Mouse (Mus musculus) midbrain, embryonic 11.5 days (tissue): Measurements from ENCODE around the gene Cebpzos. TPM values are rescaled to one million over a fixed set of nuclear protein-coding genes. Genes with fewer than 3 reads are reported as not detected.

Experiments
- ATAC-seq: fragments of 200-750 bp; cut with Nextera tagmentation; 2 replicates; pipeline ENCODE4 v1.8.0; 2017; ENCODE audit warnings: moderate TSS enrichment, moderate library complexity; ENCODE audit not compliant: low FRiP score
- DNase-seq: peaks from one replicate; pipeline ENCODE4 v3.0.0; 2015; ENCODE audit warnings: low spot score; ENCODE audit errors: missing footprints
- H3K27ac ChIP-seq: fragments of 300-500 bp; sonication (generic); 2 replicates; pipeline ENCODE4 v1.5.1; 2014; ENCODE audit warnings: low read depth, low read length
- H3K27me3 ChIP-seq: fragments of 300-500 bp; sonication (generic); 2 replicates; pipeline ENCODE4 v1.6.1; 2014; ENCODE audit warnings: mild to moderate bottlenecking, low read length, moderate library complexity, mixed read lengths; ENCODE audit not compliant: control insufficient read depth, insufficient read depth
- H3K36me3 ChIP-seq: fragments of 300-500 bp; sonication (generic); 2 replicates; pipeline ENCODE4 v1.6.1; 2014; ENCODE audit warnings: mild to moderate bottlenecking, low read length, moderate library complexity, mixed read lengths; ENCODE audit not compliant: control insufficient read depth, insufficient read depth
- H3K4me1 ChIP-seq: fragments of 300-500 bp; sonication (generic); 2 replicates; pipeline ENCODE4 v1.6.1; 2014; ENCODE audit warnings: low read length; ENCODE audit not compliant: control insufficient read depth, insufficient read depth
- H3K4me2 ChIP-seq: fragments of 300-500 bp; sonication (generic); 2 replicates; pipeline ENCODE4 v1.6.1; 2014; ENCODE audit warnings: mild to moderate bottlenecking, moderate library complexity
- H3K4me3 ChIP-seq: fragments of 300-500 bp; sonication (generic); 2 replicates; pipeline ENCODE4 v1.5.1; 2014; ENCODE audit warnings: low read depth, low read length
- H3K9ac ChIP-seq: fragments of 300-500 bp; sonication (generic); 2 replicates; pipeline ENCODE4 v1.6.1; 2014; ENCODE audit warnings: low read length
- H3K9me3 ChIP-seq: fragments of 300-500 bp; sonication (generic); 2 replicates; pipeline ENCODE4 v1.6.1; 2016; ENCODE audit warnings: low read length; ENCODE audit not compliant: control insufficient read depth
- WGBS: fragments of 180-500 bp; shearing (Covaris S2); extraction: QIAGEN DNeasy Blood & Tissue Kit; methylation state at CpG from one replicate; pipeline ENCODE4 v1.1.7; 2014; 5-methylcytosine and 5-hydroxymethylcytosine counted together
- polyA plus RNA-seq: library from polyadenylated mRNA; unstranded; fragments of >200 nt; fragmentation: Nextera tagmentation; extraction: Ambion mirVana; gene quantifications from 2 replicates; pipeline ENCODE4 v1.2.1, GENCODE M21; 2014

Gene Cebpzos
- polyA plus RNA-seq, 1 experiment from 2014 or later: 126 TPM

DNA sequence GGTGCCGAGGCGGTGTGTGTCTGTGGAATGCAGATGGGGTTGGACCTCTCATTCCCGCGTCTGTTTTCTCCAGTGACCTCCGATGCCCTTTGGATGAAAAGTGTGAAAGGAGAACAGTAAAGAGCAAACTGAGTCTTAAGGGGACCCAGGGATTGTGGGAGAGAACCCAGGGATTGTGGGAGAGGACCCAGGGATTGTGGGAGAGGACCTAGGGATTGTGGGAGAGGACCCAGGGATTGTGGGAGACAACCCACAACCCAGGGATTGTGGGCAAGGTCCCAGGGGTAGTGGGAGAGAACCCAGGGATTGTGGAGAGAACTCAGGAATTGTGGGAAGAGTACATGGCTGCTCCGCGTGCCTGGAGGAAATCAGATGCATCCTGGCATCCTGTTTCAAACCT is 21.3 kb upstream of the Cebpzos start:
- no peaks in the 10 kb centered on the region for H3K9me3 ChIP-seq
- DNase-seq: no peak
- H3K27ac ChIP-seq: no peak overlapping the region
- ATAC-seq: no peak
- no peaks in the 10 kb centered on the region for H3K4me1 ChIP-seq
- no peak overlapping the region for H3K4me2 ChIP-seq
- no peaks in the 10 kb centered on the region for H3K27me3 ChIP-seq
- no peak overlapping the region for H3K9ac ChIP-seq
- no peaks in the 10 kb centered on the region for H3K36me3 ChIP-seq
- 86% methylated on average over 7 of the region's 7 CpGs for WGBS
- H3K4me3 ChIP-seq: no peak overlapping the region

DNA sequence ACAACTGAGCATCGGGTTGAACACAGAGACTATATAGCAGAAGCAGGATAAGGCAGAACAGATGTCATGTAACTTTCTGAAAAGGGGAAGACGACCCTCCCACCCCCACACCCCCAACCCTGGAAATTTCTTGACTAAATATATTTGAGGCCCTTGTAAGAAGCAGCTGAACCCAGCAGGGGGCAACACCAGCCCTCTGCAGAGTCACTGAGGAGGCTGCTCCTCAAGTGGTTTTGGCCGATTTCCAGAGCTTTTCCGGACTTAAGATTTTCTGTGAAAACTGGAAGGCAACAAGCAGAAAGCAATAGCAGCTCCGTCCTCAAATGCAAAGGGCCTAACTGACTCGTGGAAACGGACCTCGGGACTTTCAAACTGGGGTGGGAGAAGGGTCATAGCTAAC is 20.9 kb upstream of the Cebpzos start:
- 55% methylated on average over 8 of the region's 8 CpGs for WGBS
- DNase-seq: no peak

DNA sequence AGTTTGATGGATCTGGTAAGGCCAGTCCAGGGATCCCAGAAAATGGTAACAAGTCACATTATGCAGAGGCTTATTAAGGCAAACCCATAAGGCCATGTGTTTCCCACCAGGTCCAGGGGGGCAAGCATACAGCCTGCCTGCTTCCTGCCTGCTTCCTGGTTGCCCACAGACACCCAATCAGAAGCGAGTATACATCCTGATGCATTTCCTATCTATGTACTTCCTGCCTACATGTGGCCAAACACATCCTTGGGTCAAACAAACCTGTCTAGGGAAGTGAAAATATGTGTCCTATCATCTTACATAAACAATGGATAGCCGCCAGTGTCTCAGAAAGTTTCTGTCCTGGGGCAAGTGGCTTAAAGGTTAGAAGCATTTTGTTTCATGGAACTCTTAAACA is 13.1 kb upstream of the Cebpzos start:
- WGBS: 92% methylated on average over 2 of the region's 2 CpGs
- Histone ChIP-seq H3K4me3 (no peak overlapping the region), H3K4me2 (no peak overlapping the region), H3K27ac (no peak overlapping the region), H3K9me3 (no peaks in the 10 kb centered on the region), H3K4me1 (no peaks in the 10 kb centered on the region), H3K9ac (no peak overlapping the region), H3K27me3 (no peaks in the 10 kb centered on the region), H3K36me3 (no peaks in the 10 kb centered on the region)
- DNase-seq (no peak), ATAC-seq (no peak)

More for the DNA sequence above, 20.9 kb upstream of the Cebpzos start:
- Histone ChIP-seq H3K27me3 (no peaks in the 10 kb centered on the region), H3K36me3 (no peaks in the 10 kb centered on the region), H3K4me2 (no peak overlapping the region), H3K9me3 (no peaks in the 10 kb centered on the region), H3K27ac (no peak overlapping the region), H3K9ac (no peak overlapping the region), H3K4me3 (no peak overlapping the region), H3K4me1 (no peaks in the 10 kb centered on the region)
- no peak for ATAC-seq

DNA sequence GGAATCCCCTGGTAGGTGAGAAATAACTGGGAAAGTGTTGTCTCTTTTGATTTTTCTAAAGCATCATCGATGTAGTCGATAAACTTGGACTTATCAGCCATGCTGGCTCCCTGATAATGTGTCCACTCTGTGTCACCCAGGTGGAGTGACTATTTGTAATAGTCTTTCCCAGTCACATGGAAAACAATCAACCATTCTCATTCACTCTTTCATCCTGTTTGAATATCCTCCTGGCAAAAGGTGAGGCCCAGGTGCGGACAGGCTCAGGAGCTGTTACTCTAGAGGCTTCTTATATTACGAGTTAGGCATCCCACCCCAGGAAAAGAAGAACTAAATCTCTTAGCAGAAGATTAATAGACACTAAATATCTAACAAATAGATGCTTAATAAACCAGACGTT is 9.4 kb upstream of the Cebpzos start, which contains the start of gene Sult6b1:
Gene Sult6b1 (minus strand): TSS at position 101 of the 400 bp plus-strand sequence.
- Histone ChIP-seq H3K4me2 (no peak within 1 kb of the TSS), H3K27me3 (no peaks in the 10 kb centered on the region), H3K9me3 (no peaks in the 10 kb centered on the region), H3K4me1 (no peaks in the 10 kb centered on the region), H3K9ac (no peak within 1 kb of the TSS), H3K4me3 (no peak within 1 kb of the TSS), H3K36me3 (no peaks in the 10 kb centered on the region), H3K27ac (no peak within 1 kb of the TSS)
- WGBS: 87% methylated on average over 5 of the region's 5 CpGs
- ATAC-seq (no peak), DNase-seq (no peak)

DNA sequence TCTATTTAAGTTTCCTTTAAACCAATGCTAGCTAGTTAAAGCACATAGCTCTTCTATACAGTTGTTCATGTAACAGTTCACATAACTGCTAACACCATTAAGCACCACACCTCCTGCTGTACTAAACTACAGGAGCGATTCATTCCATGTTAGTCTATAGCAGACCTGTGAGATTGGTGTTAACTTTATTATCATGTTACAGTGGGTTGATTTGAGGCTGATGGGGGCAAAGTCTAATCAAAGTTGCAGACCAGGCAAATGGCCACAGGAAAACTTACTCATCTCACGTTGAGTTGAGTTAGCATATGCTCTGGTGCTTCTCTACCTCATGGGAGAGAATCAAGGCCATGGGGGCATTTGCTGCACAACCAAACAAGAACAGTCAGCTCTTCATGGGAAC is 6.9 kb upstream of the Cebpzos start:
- no peak overlapping the region for H3K27ac ChIP-seq
- no peak overlapping the region for H3K4me3 ChIP-seq
- peak; percentile 54 for DNase-seq
- no peak overlapping the region for H3K9ac ChIP-seq
- WGBS: 81% methylated on average over 2 of the region's 2 CpGs
- ATAC-seq: no peak
- H3K4me1 ChIP-seq: no peaks in the 10 kb centered on the region
- no peaks in the 10 kb centered on the region for H3K36me3 ChIP-seq
- no peaks in the 10 kb centered on the region for H3K27me3 ChIP-seq
- no peaks in the 10 kb centered on the region for H3K9me3 ChIP-seq
- H3K4me2 ChIP-seq: no peak overlapping the region

DNA sequence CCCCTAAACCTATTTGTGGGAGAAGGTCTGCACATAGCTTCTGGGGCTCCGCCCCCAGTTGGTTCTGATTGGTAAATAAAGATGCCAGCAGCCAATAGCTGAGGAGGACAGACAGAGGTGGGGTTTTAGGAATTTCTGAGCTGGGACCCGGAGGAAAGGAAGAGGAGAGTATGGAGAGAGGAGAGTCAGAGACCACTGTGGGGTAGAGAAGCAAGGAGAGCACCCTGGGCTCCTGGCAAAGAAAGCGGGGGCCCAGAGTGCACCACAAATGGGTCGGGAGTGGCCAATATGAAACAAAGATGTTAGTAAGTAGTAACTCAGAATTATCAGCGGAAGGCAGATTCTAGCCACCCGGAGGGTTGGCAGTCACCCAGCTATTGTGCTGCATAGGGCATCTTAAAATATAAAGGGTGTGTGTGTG is 3.4 kb upstream of the Cebpzos start:
- peak; percentile 48 for ATAC-seq
- peak overlapping the region; percentile 46; the same call in 1 of the 2 replicates for H3K9ac ChIP-seq

DNA sequence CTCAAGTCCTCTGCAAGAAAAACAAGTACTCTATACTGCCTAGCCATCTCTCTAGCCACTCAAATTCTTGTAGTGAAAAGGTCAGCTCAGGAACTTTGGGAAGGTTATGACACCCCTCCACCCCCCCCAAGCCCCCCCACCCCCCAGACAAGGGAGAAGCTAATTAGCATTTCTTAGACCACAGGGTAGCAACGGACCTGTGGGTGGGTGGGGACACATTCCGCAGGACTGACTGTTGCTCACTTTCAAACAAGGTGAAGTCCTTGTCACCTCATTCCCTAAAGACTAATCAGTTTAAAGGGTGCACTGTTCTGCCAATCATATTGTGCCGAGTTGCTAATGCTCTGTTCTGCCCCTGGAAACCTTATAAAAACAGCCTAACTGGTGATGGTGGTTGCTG is 2.4 kb upstream of the Cebpzos start:
- Histone ChIP-seq H3K9ac (no peak overlapping the region), H3K4me2 (no peak overlapping the region), H3K27me3 (no peaks in the 10 kb centered on the region), H3K4me1 (peaks cover 4% of the 10 kb centered on the region; the same call in 1 of the 2 replicates), H3K9me3 (no peaks in the 10 kb centered on the region), H3K27ac (no peak overlapping the region), H3K36me3 (no peaks in the 10 kb centered on the region; the same call in 1 of the 2 replicates), H3K4me3 (no peak overlapping the region)
- no peak for DNase-seq
- no peak for ATAC-seq
- 82% methylated on average over 3 of the region's 3 CpGs for WGBS

More for the DNA sequence above, 3.4 kb upstream of the Cebpzos start:
- Histone ChIP-seq H3K27ac (no peak overlapping the region), H3K9me3 (no peaks in the 10 kb centered on the region), H3K36me3 (no peaks in the 10 kb centered on the region), H3K27me3 (no peaks in the 10 kb centered on the region), H3K4me1 (peaks cover 4% of the 10 kb centered on the region; the same call in 1 of the 2 replicates), H3K4me2 (peak overlapping the region; percentile 36), H3K4me3 (peak overlapping the region; percentile 16)
- WGBS: 28% methylated on average over 6 of the region's 6 CpGs
- peak; percentile 79 for DNase-seq

DNA sequence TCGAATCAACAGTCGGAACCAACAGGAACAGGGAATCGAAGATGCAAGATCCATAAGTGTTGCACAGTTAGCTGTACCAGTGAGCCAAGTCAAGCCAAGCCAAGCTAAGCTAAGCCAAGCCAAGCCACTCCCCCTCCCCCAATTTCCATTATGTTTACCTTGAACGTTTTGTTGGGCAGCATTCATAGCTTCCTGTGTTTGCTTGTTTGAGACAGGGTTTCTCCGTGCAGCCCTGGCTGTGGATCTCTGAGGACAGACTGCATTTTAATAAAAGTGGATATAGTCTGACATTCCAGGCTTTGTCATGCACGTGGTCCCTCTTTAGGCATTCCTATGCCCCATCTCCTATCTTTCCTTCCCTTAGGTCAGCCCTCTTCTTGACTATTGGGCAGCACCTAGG is 528 bp upstream of the Cebpzos start:
- ATAC-seq (peak; percentile 38), DNase-seq (peak; percentile 85)
- Histone ChIP-seq H3K36me3 (peaks cover 3% of the 10 kb centered on the region; the same call in 1 of the 2 replicates), H3K27me3 (no peaks in the 10 kb centered on the region), H3K9ac (peak overlapping the region; percentile 81), H3K4me2 (peak overlapping the region; percentile 78), H3K9me3 (no peaks in the 10 kb centered on the region), H3K27ac (no peak overlapping the region), H3K4me3 (peak overlapping the region; percentile 64), H3K4me1 (peaks cover 4% of the 10 kb centered on the region; the same call in 1 of the 2 replicates)
- 57% methylated on average over 6 of the region's 6 CpGs for WGBS

DNA sequence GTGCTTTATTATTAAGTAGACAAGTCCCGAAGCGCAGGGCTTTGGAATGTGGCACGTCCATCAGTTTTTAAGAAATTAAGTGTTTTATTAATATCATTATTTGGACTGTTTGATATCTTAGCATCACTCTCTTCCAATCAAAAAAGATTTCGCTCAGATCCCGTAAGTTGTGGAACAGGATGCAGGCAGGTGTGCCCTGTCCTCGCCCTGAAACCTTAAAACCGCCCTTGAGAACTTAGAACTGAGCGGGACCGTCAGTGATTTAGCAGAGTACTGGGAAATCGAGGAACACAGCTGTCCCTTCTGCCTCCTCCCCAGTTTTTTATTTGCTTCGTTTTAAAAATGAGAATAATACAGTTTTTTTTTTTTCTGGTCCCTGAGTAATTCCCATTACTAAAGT is 599 bp downstream of the Cebpzos start:
- ATAC-seq: peak; percentile 25; the same call in 1 of the 2 replicates
- H3K9me3 ChIP-seq: no peaks in the 10 kb centered on the region
- no peak for DNase-seq
- peak overlapping the region; percentile 64 for H3K4me3 ChIP-seq
- H3K36me3 ChIP-seq: peaks cover 10% of the 10 kb centered on the region
- H3K27me3 ChIP-seq: no peaks in the 10 kb centered on the region
- 6% methylated on average over 11 of the region's 11 CpGs for WGBS
- H3K4me1 ChIP-seq: peaks cover 4% of the 10 kb centered on the region; the same call in 1 of the 2 replicates
- H3K9ac ChIP-seq: peak overlapping the region; percentile 81
- H3K27ac ChIP-seq: peak overlapping the region; percentile 53
- peak overlapping the region; percentile 78 for H3K4me2 ChIP-seq
